Mouse (Mus musculus): Measurements from ENCODE around the gene C7.

The C7 gene

DNA sequence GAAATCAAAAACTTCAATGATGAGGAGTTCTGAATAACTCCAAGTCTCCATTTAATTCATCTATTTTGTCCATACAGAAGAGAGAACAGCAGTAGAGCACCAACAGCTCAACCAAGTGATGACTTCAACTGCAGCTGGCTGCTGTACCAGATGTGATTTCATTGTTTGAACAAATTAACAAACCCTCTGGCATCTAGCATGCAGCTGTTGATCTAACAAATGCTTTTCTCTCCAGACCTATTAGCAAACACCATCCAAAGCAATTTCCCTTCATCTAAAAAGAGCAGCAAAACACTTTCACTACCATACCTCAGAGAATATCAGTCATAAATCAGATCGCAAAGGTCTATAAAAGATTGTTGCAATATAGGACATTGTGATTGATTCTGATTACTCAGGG, 90.2 kb downstream of the C7 start:
- peak; percentile 11 for DNase-seq

All from lung, postnatal 10 days (tissue).